Mouse (Mus musculus) embryonic fibroblast, embryonic 13.5 days (primary cell): ENCODE measurements around the gene Speg. TPM values are rescaled to one million over a fixed set of nuclear protein-coding genes. Genes with fewer than 3 reads are reported as not detected.

ENCODE experiments used
- H3K27ac ChIP-seq: 2 replicates; pipeline ENCODE4 v1.5.1; 2012; ENCODE audit warnings: low read length, control low read depth, inconsistent platforms; ENCODE audit not compliant: insufficient read depth
- H3K4me1 ChIP-seq: 2 replicates; pipeline ENCODE4 v1.6.1; 2011; ENCODE audit warnings: low read length; ENCODE audit not compliant: control insufficient read depth, insufficient read depth
- H3K4me3 ChIP-seq: 2 replicates; pipeline ENCODE4 v1.5.1; 2011; ENCODE audit warnings: mild to moderate bottlenecking, control low read depth, low read length; ENCODE audit not compliant: insufficient read depth
- CTCF ChIP-seq: IDR thresholded peaks from 2 replicates; pipeline ENCODE4 v1.5.1; 2011; ENCODE audit warnings: mild to moderate bottlenecking, control low read depth, low read length, moderate library complexity, borderline replicate concordance; ENCODE audit not compliant: insufficient read depth
- POLR2A ChIP-seq: IDR thresholded peaks from 2 replicates; pipeline ENCODE4 v1.6.1; 2011; ENCODE audit warnings: low read depth, mild to moderate bottlenecking, control low read depth, low read length, moderate library complexity
- polyA plus RNA-seq: library from polyadenylated mRNA; stranded (reverse); fragments of >200 nt; gene quantifications from 2 replicates; pipeline ENCODE4 v1.2.4, GENCODE M21; 2011; ENCODE audit warnings: low read depth; ENCODE audit not compliant: missing spikeins, insufficient read length

The Speg gene
- polyA plus RNA-seq, 1 experiment, result 54.2 TPM

DNA sequence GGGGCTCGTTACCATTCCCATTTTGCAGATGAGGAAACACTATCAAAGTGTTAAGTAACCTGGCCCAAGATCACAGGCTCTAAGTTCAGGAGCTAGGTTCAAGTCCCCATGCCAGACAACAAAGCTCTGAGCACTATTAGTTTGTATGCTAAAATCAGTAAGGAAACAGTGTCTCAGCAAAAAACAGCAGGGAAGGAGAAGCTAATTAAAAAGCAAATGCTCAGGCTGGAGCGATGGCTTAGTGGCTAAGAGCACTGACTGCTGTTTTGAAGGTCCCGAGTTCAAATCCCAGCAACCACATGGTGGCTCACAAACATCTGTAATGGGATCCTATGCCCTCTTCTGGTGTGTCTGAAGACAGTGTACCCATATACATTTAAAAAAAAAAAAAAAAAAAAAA, 37.1 kb downstream of the Speg start:
- Histone ChIP-seq H3K4me1 (no peaks in the 10 kb centered on the region), H3K27ac (no peak overlapping the region), H3K4me3 (no peak overlapping the region)
- no peak for TF ChIP-seq POLR2A
- no peak for TF ChIP-seq CTCF

DNA sequence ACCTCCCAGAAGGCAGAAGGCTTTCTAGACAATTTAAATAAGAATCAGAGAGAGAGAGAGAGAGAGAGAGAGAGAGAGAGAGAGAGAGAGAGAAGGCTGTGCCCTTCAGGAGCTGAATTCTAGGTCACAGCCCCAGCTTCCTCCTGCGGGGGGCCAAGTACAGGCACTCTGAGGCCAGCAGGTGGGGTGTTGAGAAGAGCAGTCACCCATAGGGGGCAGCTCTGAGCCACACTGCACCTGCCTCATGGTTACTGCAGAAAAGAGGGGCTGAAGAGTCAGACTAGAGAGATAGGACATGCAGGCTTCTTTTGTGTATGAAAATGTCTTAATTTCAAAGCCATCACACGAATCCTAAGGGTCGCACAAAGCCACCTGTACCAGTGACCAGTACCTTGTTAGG, 38.7 kb downstream of the Speg start:
- TF ChIP-seq CTCF (peak; percentile 26; the same call in 1 of the 2 replicates), POLR2A (no peak)

DNA sequence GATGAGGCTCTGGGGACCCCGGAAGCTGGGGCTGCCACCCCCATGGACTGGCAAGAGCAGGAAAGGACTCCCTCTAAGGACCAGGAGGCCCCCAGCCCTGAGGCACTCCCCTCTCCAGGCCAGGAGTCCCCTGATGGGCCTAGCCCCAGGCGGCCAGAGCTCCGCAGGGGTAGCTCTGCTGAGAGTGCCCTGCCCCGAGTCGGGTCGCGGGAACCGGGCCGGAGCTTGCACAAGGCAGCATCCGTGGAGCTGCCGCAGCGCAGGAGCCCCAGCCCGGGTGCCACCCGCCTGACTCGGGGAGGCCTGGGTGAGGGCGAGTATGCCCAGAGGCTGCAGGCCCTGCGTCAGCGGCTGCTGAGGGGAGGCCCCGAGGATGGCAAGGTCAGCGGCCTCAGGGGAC, 46.7 kb downstream of the Speg start:
- Histone ChIP-seq H3K4me3 (no peak overlapping the region), H3K27ac (no peak overlapping the region), H3K4me1 (no peaks in the 10 kb centered on the region)
- TF ChIP-seq POLR2A, result no peak
- TF ChIP-seq CTCF, result no peak

More for the DNA sequence above, 38.7 kb downstream of the Speg start:
- Histone ChIP-seq H3K4me3 (no peak overlapping the region), H3K4me1 (no peaks in the 10 kb centered on the region), H3K27ac (no peak overlapping the region)

DNA sequence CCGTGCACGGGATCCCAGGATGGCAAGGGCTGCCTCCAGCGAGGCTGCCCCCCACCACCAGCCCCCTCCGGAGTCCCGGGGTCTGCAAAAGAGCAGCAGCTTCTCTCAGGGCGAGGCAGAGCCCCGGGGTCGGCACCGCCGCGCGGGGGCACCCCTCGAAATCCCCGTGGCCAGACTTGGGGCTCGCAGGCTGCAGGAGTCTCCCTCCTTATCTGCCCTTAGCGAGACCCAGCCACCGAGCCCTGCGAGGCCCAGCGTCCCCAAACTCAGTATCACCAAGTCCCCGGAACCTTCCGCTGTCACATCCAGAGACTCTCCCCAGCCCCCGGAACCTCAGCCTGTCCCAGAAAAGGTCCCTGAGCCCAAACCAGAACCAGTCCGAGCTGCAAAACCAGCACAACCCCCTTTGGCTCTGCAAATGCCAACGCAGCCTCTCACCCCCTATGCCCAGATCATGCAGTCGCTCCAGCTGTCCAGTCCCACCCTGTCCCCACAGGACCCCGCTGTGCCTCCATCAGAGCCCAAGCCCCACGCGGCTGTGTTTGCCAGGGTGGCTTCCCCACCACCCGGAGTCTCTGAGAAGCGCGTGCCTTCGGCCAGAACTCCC, 47.2 kb downstream of the Speg start:
- no peak overlapping the region for H3K27ac ChIP-seq
- no peak overlapping the region for H3K4me3 ChIP-seq
- TF ChIP-seq POLR2A (no peak), CTCF (no peak)
- no peaks in the 10 kb centered on the region for H3K4me1 ChIP-seq

DNA sequence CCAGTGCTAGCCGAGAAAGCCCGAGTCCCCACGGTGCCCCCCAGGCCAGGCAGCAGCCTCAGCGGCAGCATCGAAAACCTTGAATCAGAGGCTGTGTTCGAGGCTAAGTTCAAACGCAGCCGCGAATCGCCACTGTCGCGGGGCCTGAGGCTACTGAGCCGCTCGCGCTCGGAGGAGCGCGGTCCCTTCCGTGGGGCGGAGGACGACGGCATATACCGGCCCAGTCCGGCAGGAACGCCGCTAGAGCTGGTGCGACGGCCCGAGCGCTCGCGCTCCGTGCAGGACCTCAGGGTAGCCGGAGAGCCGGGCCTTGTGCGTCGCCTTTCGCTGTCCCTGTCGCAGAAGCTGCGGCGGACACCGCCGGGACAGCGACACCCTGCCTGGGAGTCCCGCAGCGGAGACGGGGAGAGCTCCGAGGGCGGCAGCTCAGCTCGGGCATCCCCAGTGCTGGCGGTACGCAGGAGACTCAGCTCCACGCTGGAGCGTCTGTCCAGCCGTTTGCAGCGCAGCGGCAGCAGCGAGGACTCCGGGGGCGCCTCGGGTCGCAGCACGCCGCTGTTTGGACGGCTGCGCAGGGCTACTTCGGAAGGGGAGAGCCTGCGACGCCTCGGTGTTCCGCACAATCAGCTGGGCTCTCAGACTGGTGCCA, 47.9 kb downstream of the Speg start:
- H3K27ac ChIP-seq, result no peak overlapping the region
- no peak overlapping the region for H3K4me3 ChIP-seq
- TF ChIP-seq CTCF, result no peak
- TF ChIP-seq POLR2A, result no peak
- no peaks in the 10 kb centered on the region for H3K4me1 ChIP-seq

DNA sequence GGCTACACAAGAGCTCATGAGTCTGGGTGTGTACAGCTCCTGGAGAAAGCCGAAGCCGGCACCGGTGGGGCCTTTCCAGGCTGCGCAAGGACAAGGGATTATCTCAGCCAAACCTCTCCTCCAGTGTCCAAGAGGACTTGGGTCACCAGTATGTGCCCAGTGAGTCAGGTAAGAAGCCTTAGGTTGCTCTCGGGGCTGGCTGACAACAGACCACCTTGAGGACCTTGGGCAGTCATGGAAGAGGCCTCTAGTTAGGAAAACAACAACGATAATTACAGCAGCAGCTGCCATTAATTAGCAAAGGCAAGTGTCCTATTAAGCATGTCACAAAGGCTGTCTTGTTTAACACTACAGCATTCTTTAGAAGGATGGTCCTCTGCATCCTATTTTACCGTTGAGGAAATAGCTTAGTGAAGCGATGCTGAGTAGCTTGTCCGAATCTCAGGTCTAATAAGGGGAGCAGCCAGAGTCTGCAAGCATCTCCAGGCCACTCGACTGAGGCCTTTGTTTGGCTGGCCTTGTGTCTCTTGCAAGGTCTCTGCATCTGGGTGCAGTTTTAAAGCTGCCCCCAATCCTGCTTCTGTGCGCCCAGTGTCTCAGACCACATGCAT, 48.8 kb downstream of the Speg start:
- TF ChIP-seq POLR2A, result no peak
- TF ChIP-seq CTCF, result no peak
- no peaks in the 10 kb centered on the region for H3K4me1 ChIP-seq

DNA sequence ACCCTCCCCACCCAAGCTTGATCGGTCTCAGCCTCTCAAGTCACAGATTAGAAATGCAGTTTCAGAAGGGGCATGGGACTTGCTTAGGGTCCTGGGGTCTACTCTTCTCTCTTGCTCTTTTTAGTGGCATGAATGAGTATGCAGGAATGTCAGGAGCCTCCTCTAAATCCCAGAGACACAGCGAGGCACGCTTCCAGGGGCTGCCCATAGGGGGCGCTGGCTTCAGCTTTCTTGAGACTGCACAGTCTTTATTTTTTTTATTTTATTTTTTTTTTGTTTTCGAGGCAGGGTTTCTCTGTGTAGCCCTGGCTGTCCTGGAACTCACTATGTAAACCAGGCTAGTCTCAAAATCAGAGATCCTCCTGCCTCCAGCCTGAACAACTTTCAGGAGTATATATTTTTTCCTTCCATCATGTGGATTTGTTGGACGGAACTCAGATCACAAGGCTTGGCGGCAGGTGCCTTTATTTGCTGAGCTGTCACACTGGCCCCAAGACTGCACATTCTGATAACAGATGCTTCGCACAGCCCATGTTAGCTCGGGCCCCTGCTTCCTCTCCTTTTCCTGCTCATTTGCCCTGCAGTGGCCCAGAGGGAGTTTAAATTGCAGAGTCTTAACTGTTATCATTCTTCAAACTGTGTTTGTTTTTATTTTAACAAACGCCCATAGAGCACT, 50.8 kb downstream of the Speg start:
- peak; percentile 49 for TF ChIP-seq CTCF
- no peak for TF ChIP-seq POLR2A
- Histone ChIP-seq H3K27ac (no peak overlapping the region), H3K4me3 (no peak overlapping the region), H3K4me1 (no peaks in the 10 kb centered on the region)

More for the DNA sequence above, 48.8 kb downstream of the Speg start:
- no peak overlapping the region for H3K27ac ChIP-seq
- no peak overlapping the region for H3K4me3 ChIP-seq

DNA sequence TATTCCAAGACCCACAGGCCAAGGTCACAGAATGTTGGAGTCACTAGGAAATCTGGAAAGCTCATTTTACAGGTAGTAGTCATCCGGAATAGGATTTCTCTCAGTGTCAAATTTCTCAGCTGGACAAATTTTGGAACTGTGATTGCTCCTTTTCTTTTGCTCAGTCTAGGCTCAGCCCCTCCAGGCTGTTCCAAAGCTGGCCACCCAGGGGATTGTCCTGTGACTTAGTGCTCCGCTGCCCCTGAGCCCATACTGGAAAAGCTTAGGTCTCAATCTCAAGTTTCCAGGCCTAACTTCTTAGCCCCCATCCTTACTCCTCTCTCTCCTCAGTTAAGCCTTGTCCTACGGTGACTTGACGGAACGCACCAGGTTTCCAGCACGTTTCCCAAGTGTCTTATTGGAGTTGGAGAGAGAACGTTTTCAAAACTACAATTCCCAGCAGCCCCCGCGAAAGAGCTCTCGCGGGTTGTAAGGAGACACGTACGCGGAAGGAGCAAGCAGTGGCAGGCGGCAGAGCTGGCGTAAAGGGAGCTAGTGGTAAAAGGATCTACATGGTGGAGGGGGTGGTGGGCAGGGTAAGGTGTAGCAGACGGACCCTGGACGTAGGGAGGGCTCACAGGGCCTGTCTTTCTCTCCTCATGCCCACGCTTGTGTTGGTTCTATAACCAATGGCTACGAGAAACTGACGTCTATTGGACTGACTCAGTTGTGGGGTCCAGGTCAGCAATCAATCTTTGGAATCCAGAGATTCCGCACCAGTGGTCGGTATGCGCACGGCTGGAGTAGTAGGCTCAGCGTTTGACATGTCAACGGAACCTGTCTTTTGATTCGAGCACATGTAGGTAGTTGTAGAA, 60.6 kb downstream of the Speg start, which contains the start of gene Gmppa:
Gmppa (plus strand) TSS at position 456 of the 854 bp plus-strand sequence.
- H3K4me1 ChIP-seq, result no peaks in the 10 kb centered on the region
- peak within 1 kb of the TSS; percentile 46 for H3K27ac ChIP-seq
- peak within 1 kb of the TSS; percentile 84 for H3K4me3 ChIP-seq
- TF ChIP-seq CTCF (no peak), POLR2A (peak; percentile 95)

GRCm38 (mm10) chr1:75438782-75439181, 63.7 kb downstream of the Speg start:
- Histone ChIP-seq H3K4me3 (no peak overlapping the region), H3K27ac (no peak overlapping the region), H3K4me1 (no peaks in the 10 kb centered on the region)
- TF ChIP-seq CTCF (no peak), POLR2A (no peak)
